Mouse (Mus musculus): ENCODE results near the gene Metap1. TPM values are rescaled to one million over a fixed set of nuclear protein-coding genes. Genes with fewer than 3 reads are reported as not detected.

Metap1 gene
- total RNA-seq, 1 experiment from 2014 or later = 50.5 TPM

DNA sequence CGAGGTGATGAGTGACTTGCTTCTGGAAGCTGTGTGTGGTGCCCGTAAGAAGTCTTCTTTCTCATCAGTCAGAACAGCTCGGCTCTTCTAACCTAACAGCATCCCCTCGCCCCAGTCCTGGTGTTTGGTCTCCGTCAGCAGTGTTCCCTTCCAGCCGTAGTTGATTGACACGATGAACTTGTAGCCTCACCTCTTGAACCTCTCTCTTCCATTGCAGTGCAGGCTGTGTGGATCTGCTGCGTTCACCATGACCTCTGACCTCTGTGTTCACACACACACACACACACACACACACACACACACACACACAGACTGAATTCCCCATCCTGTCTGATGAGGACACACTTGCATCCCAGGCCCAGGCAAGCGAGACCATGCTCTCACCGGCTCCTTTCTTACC lies 37.1 kb downstream of the Metap1 start:
- no peak for DNase-seq

DNA sequence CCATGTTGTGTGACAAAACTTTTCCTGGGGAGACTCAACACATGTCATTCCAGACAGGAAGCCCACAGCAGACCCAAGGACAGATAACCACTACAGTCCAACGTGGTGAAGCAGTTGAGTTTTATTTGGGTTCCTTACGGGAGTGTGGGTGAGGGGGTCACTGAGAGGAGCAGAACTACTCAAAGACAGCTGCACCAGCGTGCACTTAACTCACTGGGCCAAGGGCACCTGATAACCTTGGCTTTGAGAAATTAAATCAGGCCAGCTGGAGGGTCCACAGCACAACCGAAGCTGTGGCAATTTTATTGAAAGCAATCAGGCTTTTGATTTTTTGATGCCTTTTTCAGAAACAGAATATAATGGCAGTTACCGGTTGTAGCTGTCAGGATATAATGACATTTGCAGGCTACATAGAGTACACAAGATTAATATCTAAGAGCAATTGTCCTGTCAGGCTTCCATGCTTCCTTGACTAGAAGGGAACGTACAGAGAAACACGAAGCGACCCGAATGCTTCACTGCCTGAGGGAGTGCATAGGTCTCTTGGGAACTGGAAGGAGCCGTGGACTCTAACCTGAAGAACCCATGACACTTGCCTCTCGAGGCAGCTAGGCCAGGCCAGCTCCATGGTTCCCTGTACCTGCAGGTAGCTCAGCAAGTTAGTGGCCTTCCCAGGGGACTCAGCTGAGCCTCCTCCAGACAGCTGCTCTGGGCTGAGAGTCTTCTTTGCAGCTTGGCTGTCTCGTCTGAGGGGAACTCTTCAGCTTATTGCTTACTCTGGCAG lies 41.0 kb downstream of the Metap1 start:
- no peak for DNase-seq

DNA sequence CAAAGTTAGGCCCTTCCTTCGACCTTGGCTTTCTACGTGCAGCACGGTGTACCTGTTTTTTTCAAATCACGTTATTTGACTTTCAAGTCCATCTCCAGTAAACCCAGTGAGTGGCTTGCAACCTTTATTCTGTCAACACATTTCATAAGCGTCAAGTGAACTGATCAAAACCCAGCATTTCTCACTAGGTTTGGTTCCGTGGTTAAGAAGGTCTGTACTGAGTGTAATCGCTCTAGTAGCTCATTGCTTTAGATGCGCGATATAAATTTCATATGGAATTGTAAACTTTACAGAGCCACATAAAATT lies 45.9 kb downstream of the Metap1 start:
- DNase-seq = no peak

DNA sequence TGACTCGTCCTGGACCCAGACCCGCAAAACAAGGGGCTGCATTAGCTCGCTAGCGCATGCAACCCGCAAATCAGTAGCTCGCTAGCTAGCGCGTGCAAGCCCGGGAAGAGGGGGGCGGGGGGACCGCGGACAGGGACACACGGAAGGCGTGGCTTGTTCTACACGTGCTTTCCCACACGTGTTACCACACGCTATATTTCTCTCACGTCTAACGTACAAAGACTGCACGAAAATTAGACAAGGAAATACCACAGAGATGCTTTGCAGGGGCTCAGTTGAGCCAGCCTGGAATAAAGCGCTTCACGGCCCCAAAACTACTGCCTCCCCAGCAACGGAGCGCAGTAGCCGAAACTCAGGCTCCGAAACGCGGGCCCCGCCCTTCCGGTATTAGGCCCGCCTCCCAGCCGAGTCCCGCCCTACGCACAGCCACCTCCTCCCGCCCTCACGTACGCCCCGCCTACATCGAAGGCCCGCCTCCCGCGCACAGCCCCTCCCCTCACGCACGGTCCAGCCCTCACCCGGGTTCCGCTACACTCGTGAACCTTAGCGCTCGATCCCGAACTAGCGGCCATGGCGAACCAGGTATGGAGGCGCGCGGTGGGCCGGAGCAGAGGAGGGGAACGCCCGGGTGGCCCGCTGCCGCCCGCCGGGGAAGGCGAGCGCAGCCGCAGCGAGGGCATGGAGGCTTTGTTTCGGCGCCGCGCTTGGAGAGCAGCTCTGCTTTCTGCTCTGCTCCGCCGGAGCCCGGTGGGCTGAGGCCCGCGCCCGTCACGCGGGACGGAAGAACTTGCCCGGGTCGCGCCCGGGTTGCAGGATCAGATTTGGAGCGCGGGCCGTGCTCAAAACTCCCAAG lies 46.5 kb downstream of the Metap1 start, which contains the start of gene Adh5:
TSS of gene Adh5 (plus strand) at position 482 of the 853 bp plus-strand sequence.
- DNase-seq = peak; percentile 97

DNA sequence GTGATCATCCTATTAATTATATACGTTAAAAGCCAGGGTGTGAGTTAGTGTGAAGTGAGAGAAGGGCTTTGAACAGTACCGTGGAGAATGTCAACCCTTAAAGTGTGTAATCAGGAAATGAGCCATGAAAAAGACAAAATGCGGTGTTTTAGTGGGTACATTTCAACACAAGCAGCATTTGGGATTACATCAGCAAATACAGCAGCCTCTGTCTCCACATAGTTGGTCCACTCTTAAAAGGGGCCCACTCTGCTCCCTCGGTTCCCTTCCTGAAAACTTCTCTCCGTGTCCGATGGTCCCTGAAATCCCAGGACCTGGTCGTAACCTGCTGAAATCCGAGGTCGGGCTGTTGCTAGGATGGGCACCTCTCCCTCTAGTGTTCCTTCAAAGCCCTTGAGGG lies 47.1 kb downstream of the Metap1 start:
- no peak for DNase-seq

DNA sequence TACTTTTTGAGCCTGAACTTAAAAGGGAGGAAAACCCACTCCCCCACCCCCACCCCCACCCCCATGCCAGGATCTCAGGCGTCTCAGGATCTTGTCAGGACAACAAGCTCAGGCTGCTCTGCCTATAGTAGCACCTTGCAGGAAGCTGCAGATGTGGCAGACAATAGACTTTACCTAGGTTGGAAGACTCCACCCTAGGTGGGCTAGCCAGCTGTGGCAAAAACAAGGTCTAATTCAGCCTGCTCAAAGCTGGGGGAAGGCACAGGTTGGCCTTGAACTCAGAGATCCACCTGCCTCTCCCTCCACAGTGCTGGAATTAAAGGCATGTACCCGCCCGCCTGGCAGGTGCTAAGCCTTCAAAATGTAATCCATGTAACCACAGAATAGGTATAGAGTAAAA lies 50.6 kb downstream of the Metap1 start:
- DNase-seq = no peak

DNA sequence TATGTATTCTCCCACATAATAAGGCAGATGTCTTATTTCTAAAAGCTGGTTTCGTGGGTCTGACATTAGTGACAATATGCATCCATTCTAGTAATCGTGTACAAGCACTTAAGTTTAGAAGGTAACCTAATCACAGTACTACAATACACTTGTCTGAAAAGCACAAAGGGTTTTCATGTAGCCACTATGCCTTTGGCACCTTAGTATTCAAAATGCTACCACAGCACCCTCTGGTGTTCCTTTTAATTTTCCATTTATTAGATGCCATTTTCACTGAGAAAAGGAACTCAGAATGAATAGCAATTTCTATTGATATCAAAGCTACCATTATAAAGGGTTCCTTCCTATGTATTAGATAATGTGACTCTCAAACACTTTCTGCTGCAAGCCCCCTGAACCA lies 57.5 kb downstream of the Metap1 start:
- no peak for DNase-seq

DNA sequence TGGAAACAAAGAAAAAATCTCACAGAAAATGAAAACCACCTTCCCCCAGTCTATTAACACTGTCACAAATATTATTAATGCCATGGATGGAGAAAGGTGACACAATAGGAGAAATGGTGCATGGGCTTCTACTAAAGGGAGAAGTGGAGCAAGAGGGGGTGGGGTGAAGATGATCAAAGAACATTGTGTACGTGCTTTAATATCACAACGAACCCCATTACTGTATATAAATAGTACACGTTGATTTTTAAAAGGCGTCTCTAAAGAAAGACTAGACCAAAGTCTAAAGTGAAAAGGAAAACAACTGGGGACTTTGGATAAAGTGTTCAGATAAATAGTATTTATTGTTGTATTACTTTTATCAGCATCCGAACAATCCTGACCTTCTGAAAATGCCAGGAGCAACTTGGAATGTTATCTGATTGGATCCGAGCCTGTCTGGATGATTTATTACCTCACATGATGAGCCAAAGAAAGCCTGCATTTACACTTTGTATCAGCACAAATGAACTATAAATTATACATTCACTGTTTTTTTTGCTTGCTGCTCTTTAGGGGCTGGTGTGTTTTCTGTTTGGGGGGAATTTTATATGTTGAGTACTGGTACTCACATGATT lies 58.8 kb downstream of the Metap1 start:
- no peak for DNase-seq

DNA sequence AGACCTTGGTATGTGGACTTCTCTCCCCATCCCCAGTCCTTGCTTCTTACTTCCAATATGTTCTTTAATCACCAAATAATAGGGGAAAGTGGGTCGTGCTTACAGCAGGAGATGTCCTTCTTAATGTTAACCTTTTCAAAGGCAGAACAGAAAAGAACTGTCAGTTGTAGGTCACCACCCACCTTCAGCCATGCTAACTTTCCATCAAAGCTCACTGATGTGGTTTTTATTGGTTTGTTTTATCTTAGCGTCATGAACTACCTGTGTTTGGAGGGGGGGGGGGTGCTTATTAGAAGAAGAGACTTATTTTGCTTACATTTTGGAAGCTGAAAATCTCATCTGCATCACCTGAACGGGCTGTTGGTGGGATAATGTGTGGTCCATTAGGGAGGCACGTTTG lies 65.1 kb downstream of the Metap1 start:
- DNase-seq = no peak

DNA sequence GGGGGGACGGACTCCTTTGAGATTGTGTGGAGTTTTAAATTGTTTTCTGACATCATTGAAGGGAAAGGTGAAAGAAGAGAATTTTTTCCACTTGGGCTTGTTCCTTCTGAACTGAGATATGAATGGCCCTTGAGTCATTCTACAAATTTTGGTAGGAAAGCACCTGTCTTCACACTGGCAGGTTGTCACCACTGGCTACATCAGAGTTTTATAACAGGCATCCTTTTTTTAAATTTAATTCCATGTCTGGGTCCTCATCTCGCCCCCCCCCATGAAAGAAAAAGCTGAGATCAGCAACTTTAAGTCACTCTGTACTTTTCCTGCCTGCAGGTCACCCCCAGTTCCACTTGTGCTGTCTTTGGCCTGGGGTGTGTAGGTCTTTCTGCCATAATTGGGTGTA lies 65.7 kb downstream of the Metap1 start:
- DNase-seq = no peak

DNA sequence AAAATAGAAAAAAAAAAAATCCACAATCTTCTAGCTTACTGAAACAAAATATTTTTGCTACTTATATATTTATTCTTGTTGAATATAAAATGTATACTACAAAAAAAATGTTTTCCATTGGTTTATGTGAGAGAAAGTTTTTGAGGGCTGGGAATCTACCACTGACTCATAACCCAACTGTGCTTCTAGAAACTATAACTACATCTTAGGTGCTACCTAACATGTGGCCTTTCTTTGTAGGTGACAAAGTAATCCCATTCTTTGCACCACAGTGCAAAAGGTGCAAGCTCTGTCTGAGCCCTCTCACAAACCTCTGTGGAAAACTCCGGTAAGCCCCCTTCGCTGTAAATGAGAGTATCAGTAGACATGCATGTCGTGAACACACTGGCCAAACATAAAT lies 68.9 kb downstream of the Metap1 start:
- DNase-seq = no peak

DNA sequence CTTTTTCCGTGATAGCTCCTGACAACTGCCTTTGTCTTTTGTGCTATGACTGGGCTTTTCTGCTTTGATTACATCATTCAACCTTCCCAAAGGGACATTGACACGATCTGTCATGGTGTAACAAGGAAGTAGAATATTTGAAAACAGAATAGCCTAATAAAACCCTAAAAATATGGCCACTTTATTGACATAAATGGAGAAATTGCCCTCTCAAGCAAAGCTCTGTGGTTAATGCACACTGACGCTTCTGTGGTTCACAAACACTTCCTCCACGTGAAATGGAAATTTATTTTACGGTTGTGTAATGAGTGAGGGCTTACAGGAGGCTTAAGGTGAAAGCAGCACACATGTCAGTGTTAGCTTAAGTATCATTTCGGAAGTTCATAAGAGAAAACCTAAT lies 69.9 kb downstream of the Metap1 start:
- DNase-seq = no peak

DNA sequence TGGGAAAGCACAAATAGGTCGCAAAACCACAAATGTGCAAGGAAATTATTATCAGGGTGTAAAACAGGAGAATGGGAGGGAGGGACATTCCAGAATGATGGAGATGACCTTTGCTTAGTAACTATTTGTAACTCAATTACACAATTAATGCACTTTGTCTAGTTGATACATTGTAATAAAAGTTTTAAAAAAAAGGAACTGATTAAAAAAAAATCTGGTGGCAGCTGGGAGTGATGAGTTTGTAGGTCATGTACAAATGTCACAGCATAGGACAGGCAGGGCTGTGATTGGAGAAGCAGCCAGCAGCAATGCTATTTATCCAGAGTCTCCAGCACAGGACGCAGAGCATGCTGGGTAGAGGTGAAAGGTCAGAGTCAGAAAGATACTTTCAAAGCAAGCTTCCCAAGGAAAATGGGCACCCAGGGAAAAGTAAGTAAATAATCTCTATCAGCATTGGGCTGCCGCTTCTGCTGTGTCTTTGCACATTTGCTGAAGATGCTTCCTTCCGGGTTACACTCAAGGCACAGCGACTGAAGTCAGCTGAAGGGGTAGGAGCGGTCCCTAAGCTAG lies 74.1 kb downstream of the Metap1 start, which contains the start of gene Adh4:
TSS of gene Adh4 (plus strand) at position 346 of the 570 bp plus-strand sequence.
- no peak for DNase-seq

DNA sequence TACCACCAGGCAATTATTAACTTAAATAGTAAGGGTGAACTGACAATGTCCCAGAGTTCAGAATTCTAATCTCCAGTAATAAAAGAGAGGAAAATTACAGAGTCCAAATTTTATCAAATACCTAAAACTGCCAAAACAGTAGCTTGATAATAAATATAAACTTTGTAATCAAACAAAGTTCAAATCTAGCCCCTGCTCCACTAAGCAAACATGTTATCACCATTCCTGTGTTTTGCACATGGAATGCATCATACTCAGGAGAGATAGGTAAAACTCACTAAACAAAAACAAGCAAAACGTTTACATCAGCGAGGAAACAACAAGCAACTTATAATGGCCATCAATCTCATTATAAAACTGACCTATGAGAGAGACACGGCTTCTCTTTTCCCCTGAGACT lies 79.1 kb downstream of the Metap1 start:
- no peak for DNase-seq

DNA sequence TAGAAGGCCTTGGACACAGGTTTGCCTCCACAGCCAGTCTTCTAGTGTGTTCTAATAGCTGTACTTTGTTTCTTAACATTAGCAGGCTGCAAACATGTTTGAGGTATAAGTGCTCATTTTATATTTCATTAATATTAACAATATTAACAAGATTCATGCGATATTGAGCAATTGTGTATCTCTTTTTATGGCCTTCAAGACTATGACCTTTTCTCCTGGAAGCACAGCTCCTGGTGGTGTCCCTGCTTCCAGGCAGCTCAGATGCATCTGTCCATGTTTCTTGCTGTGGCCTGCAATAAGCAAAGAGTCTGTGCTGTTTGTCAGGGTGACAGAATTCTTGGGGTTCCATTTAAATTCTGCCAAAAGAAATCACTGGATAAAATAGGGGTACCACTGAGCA lies 79.7 kb downstream of the Metap1 start:
- DNase-seq = no peak

Small RNA genes within 50 kb of the gene (microRNA-seq; reads per million reads assigned to microRNA genes)
- gene Mir1956 = 0 to 0.76 reads per million in 2 experiments

Other genes starting within 250 kb of the Metap1 start
- gene Adh1, start 228.5 kb downstream of the Metap1 start, total RNA-seq (2021) = 3,758 and 4,029 TPM in 2 replicates
- not detected in 2 replicates for gene Adh6a, start 176.2 kb downstream of the Metap1 start, total RNA-seq (2021)
- 0.52 and 0.56 TPM in 2 replicates for gene Adh6b, start 147.7 kb downstream of the Metap1 start, total RNA-seq (2021)
- gene Adh4, start 74.0 kb downstream of the Metap1 start, total RNA-seq (2021) = 1.6 and 13.8 TPM in 2 replicates
- gene Adh5, start 46.4 kb downstream of the Metap1 start, total RNA-seq (2021) = 180 and 201 TPM in 2 replicates
- 171 and 181 TPM in 2 replicates for gene Eif4e, start 36.7 kb upstream of the Metap1 start, total RNA-seq (2021)

Data from adrenal gland, postnatal 14 days (tissue).